Mouse (Mus musculus) hindbrain, embryonic 10.5 days (tissue): ENCODE results near the gene Rgs10. TPM values are rescaled to one million over a fixed set of nuclear protein-coding genes. Genes with fewer than 3 reads are reported as not detected.

Experiments
- DNase-seq: peaks from one replicate; pipeline ENCODE4 v3.0.0-alpha.2; 2017; ENCODE audit warnings: low spot score
- H3K27ac ChIP-seq: fragments of 300-500 bp; sonication (generic); 2 replicates; pipeline ENCODE4 v1.5.1; 2016; ENCODE audit warnings: mild to moderate bottlenecking, moderate library complexity
- H3K27me3 ChIP-seq: fragments of 300-500 bp; sonication (generic); 2 replicates; pipeline ENCODE4 v1.6.1; 2016; ENCODE audit warnings: mild to moderate bottlenecking; ENCODE audit not compliant: poor library complexity, insufficient read depth, severe bottlenecking
- H3K36me3 ChIP-seq: fragments of 300-500 bp; sonication (generic); 2 replicates; pipeline ENCODE4 v1.6.1; 2016; ENCODE audit warnings: mild to moderate bottlenecking, moderate library complexity
- H3K4me1 ChIP-seq: fragments of 300-500 bp; sonication (generic); replicated peaks from 2 replicates; pipeline ENCODE4 v1.6.1; 2016; ENCODE audit warnings: mild to moderate bottlenecking
- H3K4me3 ChIP-seq: fragments of 300-500 bp; sonication (generic); 2 replicates; pipeline ENCODE4 v1.5.1; 2016; ENCODE audit warnings: mild to moderate bottlenecking, moderate library complexity
- H3K9me3 ChIP-seq: fragments of 300-500 bp; sonication (generic); 2 replicates; pipeline ENCODE4 v1.6.1; 2016; ENCODE audit warnings: mild to moderate bottlenecking, moderate library complexity
- WGBS: fragments of 180-500 bp; shearing (Covaris S2); methylation state at CpG from one replicate; pipeline ENCODE4 v1.1.7; 2016; 5-methylcytosine and 5-hydroxymethylcytosine counted together
- polyA plus RNA-seq: library from polyadenylated mRNA; unstranded; fragments of >200 nt; fragmentation: Nextera tagmentation; extraction: Ambion mirVana; gene quantifications from 2 replicates; pipeline ENCODE4 v1.2.1, GENCODE M21; 2016

The Rgs10 gene
- polyA plus RNA-seq, 1 experiment from 2014 or later: 11.5 TPM

DNA sequence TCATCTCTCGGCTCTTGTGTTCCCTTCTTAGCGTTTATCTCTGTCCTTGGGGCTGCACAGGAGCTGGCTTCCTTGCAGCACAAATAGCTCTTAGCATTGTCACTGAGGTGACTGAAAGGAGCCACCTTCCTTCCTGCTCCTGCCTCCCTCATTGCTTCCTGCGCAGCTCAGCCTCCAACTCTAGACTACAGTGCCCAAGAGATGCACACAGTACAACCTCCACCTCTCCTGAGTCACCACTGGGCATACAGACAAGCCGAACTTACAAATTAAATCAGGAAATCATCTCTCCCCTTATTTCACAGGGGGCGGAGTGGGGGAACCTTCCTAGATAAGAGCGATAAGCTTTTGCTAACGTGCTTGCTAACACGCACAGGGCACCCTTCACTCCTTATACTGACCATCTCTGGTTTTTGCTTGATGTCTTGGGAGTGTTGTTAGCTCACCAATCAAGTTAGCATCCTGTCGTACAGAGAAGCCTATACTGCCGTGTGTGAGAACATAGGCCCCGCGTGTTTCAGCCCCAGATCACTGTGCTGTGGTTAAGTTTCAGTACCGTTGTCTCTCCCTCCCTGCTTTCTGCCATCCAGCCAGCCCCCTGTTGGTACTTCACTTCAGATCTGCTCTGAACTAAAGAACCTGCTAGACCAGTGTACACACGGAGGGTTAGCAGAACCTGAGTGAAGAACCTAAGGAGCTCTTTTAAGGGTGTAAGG lies 36.6 kb downstream of the Rgs10 start:
- Histone ChIP-seq H3K4me3 (no peak overlapping the region), H3K27ac (no peak overlapping the region), H3K9me3 (no peaks in the 10 kb centered on the region), H3K4me1 (no peaks in the 10 kb centered on the region; the same call in 1 of the 2 replicates), H3K27me3 (0 out of 2 replicates have a peak, but pooled peaks cover 4% of the 10 kb centered on the region), H3K36me3 (no peaks in the 10 kb centered on the region)
- no peak for DNase-seq
- WGBS: 86% methylated on average over 14 of the region's 14 CpGs

DNA sequence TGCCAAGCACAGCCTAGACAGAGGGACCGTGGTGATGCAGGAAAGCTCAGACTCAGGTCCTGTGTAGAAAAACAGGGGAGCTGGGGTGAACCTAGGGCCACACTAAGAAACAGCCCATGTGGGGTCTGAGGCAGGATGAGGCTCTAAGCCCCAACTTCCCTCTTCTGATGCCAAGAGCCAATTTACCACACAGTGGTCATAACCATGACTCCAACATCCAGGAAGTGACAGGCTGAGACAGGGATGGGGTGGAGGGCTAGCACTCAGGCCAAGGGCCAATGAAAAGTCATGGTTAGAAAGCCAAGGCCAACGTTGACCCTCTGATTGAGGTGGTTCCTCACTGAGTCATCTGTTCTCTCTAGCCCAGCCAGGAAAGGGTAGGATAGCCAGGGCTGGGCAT lies 37.6 kb downstream of the Rgs10 start:
- Histone ChIP-seq H3K27ac (no peak overlapping the region), H3K36me3 (no peaks in the 10 kb centered on the region), H3K9me3 (no peaks in the 10 kb centered on the region), H3K27me3 (0 out of 2 replicates have a peak, but pooled peaks cover 4% of the 10 kb centered on the region), H3K4me3 (no peak overlapping the region), H3K4me1 (no peaks in the 10 kb centered on the region; the same call in 1 of the 2 replicates)
- DNase-seq: no peak
- WGBS: 90% methylated on average over 2 of the region's 2 CpGs

DNA sequence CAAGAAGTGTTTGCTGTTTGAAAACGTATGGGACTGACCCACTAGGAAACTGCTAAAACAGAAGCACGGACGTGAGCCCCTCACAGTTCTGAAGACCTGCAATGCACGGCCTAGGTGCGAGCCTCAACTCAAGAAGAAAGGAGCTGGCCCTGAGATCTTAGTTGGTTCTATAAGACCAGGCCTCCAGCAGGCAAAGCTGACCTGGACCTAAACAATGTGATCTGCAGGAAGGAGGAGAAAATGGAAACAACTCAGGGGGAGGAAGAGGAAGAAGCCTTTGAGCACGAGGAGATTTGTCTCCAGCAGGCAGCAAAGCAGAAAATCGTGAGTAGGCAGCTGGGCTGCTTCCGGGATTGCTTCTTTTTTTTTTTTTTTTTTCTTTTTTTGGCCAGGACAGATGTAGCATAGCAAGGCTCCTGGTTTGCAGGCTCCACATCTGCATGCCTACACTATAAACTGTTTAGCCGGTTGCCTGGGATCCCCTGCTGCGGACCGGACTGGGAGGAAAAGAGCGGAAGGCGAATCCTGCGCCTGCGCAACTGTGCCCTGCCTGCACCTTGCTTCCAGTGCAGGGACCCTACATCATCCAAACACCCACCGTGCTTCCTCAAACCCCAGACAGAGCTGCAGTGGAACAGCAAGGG lies 39.3 kb downstream of the Rgs10 start:
- 0 out of 2 replicates have a peak, but pooled peaks cover 4% of the 10 kb centered on the region for H3K27me3 ChIP-seq
- H3K36me3 ChIP-seq: no peaks in the 10 kb centered on the region
- no peak for DNase-seq
- no peak overlapping the region for H3K4me3 ChIP-seq
- peak overlapping the region; percentile 29; the same call in 1 of the 2 replicates for H3K27ac ChIP-seq
- 65% methylated on average over 16 of the region's 16 CpGs for WGBS
- no peaks in the 10 kb centered on the region; the same call in 1 of the 2 replicates for H3K4me1 ChIP-seq
- no peaks in the 10 kb centered on the region for H3K9me3 ChIP-seq

DNA sequence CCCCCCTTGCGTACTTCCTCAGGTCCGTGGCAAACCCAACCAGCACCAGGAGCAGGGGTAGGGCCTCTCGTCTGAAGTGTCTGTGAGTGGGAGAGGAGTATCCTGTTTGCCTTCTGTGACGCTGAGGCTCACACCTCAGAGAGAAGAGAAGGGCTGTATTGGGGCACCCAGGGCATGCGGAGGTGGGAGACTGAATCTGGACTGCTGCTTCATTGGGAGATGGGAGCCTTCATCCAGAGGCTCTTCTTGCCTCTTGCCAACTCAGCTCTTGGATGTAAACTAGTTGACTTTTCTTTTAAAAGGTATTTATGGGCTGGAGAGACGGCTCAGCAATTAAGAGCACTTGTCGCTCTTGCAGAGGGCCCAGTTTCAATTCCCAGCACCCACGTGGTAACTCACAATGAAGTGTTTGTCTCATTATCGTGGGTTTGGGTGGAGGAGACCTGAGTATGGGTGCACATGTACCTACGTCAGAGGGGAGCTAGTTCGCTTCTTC lies 42.3 kb downstream of the Rgs10 start:
- no peaks in the 10 kb centered on the region; the same call in 1 of the 2 replicates for H3K4me1 ChIP-seq
- H3K9me3 ChIP-seq: no peaks in the 10 kb centered on the region
- WGBS: 86% methylated on average over 11 of the region's 11 CpGs
- no peaks in the 10 kb centered on the region for H3K36me3 ChIP-seq
- H3K4me3 ChIP-seq: no peak overlapping the region
- DNase-seq: no peak
- H3K27ac ChIP-seq: no peak overlapping the region
- 0 out of 2 replicates have a peak, but pooled peaks cover 4% of the 10 kb centered on the region for H3K27me3 ChIP-seq

- Histone ChIP-seq H3K36me3 (no peaks in the 10 kb centered on the region), H3K4me3 (no peak overlapping the region), H3K27ac (no peak overlapping the region), H3K9me3 (no peaks in the 10 kb centered on the region), H3K4me1 (no peaks in the 10 kb centered on the region), H3K27me3 (no peaks in the 10 kb centered on the region)
- WGBS: 94% methylated on average over 11 of the region's 11 CpGs
- no peak for DNase-seq
Measured at GRCm38 (mm10) chr7:128374156-128374555, 44.4 kb downstream of the Rgs10 start.

- no peaks in the 10 kb centered on the region for H3K4me1 ChIP-seq
- H3K9me3 ChIP-seq: no peaks in the 10 kb centered on the region
- no peak for DNase-seq
- WGBS: 90% methylated on average over 8 of the region's 8 CpGs
- no peak overlapping the region for H3K4me3 ChIP-seq
- no peaks in the 10 kb centered on the region for H3K27me3 ChIP-seq
- H3K27ac ChIP-seq: no peak overlapping the region
- H3K36me3 ChIP-seq: no peaks in the 10 kb centered on the region
Measured at GRCm38 (mm10) chr7:128373751-128374150, 44.8 kb downstream of the Rgs10 start.

DNA sequence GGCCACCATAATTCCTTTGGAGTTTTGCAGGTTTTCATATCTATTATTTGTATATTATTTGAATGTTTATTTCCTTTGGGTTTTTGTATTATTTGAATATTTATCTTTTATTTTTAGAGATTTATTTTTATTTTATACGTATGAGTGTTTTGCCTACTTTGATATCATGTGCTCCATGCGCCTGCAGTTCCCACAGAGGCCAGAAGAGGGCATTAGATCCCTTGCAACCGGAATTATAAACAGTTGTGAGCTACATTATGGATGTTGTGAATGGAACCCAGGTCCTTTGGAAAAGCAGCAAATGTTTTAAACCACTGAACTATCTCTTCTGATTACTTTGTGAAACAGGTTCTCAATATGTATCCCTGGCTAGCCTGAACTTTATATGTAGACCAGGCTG lies 46.2 kb downstream of the Rgs10 start:
- H3K4me3 ChIP-seq: no peak overlapping the region
- no peak overlapping the region for H3K27ac ChIP-seq
- 45% methylated on average over 3 of the region's 3 CpGs for WGBS
- H3K4me1 ChIP-seq: peaks cover 8% of the 10 kb centered on the region; the same call in 1 of the 2 replicates
- H3K27me3 ChIP-seq: no peaks in the 10 kb centered on the region
- H3K36me3 ChIP-seq: no peaks in the 10 kb centered on the region
- DNase-seq: no peak
- H3K9me3 ChIP-seq: no peaks in the 10 kb centered on the region

- Histone ChIP-seq H3K4me1 (peaks cover 8% of the 10 kb centered on the region; the same call in 1 of the 2 replicates), H3K36me3 (no peaks in the 10 kb centered on the region), H3K4me3 (no peak overlapping the region), H3K27me3 (no peaks in the 10 kb centered on the region), H3K9me3 (no peaks in the 10 kb centered on the region), H3K27ac (no peak overlapping the region)
- 86% methylated on average over 12 of the region's 12 CpGs for WGBS
- no peak for DNase-seq
Measured at GRCm38 (mm10) chr7:128369366-128369765, 49.2 kb downstream of the Rgs10 start.

- Histone ChIP-seq H3K27me3 (no peaks in the 10 kb centered on the region), H3K27ac (no peak overlapping the region), H3K4me1 (peaks cover 8% of the 10 kb centered on the region; the same call in 1 of the 2 replicates), H3K9me3 (no peaks in the 10 kb centered on the region), H3K4me3 (no peak overlapping the region), H3K36me3 (no peaks in the 10 kb centered on the region)
- WGBS: 87% methylated on average over 6 of the region's 6 CpGs
- DNase-seq: no peak
Measured at GRCm38 (mm10) chr7:128368828-128369227, 49.7 kb downstream of the Rgs10 start.

GRCm38 (mm10) chr7:128366654-128367053 lies 51.9 kb downstream of the Rgs10 start:
- WGBS: 78% methylated on average over 11 of the region's 11 CpGs
- Histone ChIP-seq H3K4me3 (no peak overlapping the region), H3K9me3 (no peaks in the 10 kb centered on the region), H3K36me3 (no peaks in the 10 kb centered on the region), H3K4me1 (peaks cover 8% of the 10 kb centered on the region; the same call in 1 of the 2 replicates), H3K27me3 (no peaks in the 10 kb centered on the region), H3K27ac (no peak overlapping the region)
- no peak for DNase-seq

- Histone ChIP-seq H3K27ac (no peak overlapping the region), H3K4me3 (no peak overlapping the region), H3K27me3 (no peaks in the 10 kb centered on the region), H3K36me3 (no peaks in the 10 kb centered on the region), H3K9me3 (no peaks in the 10 kb centered on the region), H3K4me1 (peaks cover 8% of the 10 kb centered on the region; the same call in 1 of the 2 replicates)
- 73% methylated on average over 4 of the region's 4 CpGs for WGBS
- DNase-seq: no peak
Measured at GRCm38 (mm10) chr7:128365096-128365715, 53.4 kb downstream of the Rgs10 start.

GRCm38 (mm10) chr7:128364526-128364925 lies 54.0 kb downstream of the Rgs10 start:
- no peak for DNase-seq
- no peaks in the 10 kb centered on the region for H3K36me3 ChIP-seq
- H3K27me3 ChIP-seq: no peaks in the 10 kb centered on the region
- WGBS: 92% methylated on average over 11 of the region's 11 CpGs
- H3K4me3 ChIP-seq: no peak overlapping the region
- H3K4me1 ChIP-seq: peaks cover 8% of the 10 kb centered on the region; the same call in 1 of the 2 replicates
- no peak overlapping the region for H3K27ac ChIP-seq
- H3K9me3 ChIP-seq: no peaks in the 10 kb centered on the region
